ENCODE assay signal across 15 mouse cellular contexts in genomic region chr13:35212276-35212675, GRCm38 (mm10).
A peak's percentile ranks its signal among the peaks of the same experiment; 100 is the strongest.
DNase-seq lines count a peak whose midpoint lies in the region.
"Had no signal": no experiment of that assay in that cellular context is flagged by ENCODE, and none has a peak within 500 bp of the region (broad histone marks: within the 10 kb centered on the region; RNA-seq: fewer than 3 reads in every experiment).

No protein-coding gene starts in this region.

- H3K27me3 ChIP-seq in heart, embryonic 10.5 days (ENCODE audit: insufficient read depth, poor library complexity, severe bottlenecking), result no peaks in the 10 kb centered on the region
- H3K27me3 ChIP-seq: hindbrain, embryonic 13.5 days; midbrain, embryonic 15.5 days; neural tube, embryonic 13.5 days had no signal

- DNase-seq in heart, adult 18-20 months, result peak; percentile 16 to 40
- no peak for DNase-seq in heart, embryonic 10.5 days (ENCODE audit: low spot score)
- DNase-seq in testis, postnatal 14 days (ENCODE audit: low spot score), result peak; percentile 7
- no peak for DNase-seq in testis, postnatal 10 days (ENCODE audit: low spot score)
- peak; percentile 75 for DNase-seq in cerebellum, postnatal 36 days
- peak; percentile 38 for DNase-seq in heart, postnatal 4 days
- no peak for DNase-seq in thymus, postnatal 14 days
- DNase-seq in frontal cortex, postnatal 36 days (ENCODE audit: low spot score in 2 of 2), result no peak
- DNase-seq: layer of hippocampus, postnatal 36 days; lung, postnatal 14 days had no signal

- no peak overlapping the region for H3K4me3 ChIP-seq in heart, embryonic 10.5 days
- H3K4me3 ChIP-seq: erythroblast, embryonic 14.5 days; hindbrain, embryonic 13.5 days; midbrain, embryonic 15.5 days; neural tube, embryonic 13.5 days had no signal

- H3K4me1 ChIP-seq in heart, embryonic 10.5 days, result peaks cover 12% of the 10 kb centered on the region
- H3K4me1 ChIP-seq: hindbrain, embryonic 13.5 days; midbrain, embryonic 15.5 days; neural tube, embryonic 13.5 days had no signal

- 94% methylated on average over 4 of the region's 4 CpGs for WGBS in heart, embryonic 10.5 days

- no peaks in the 10 kb centered on the region for H3K9me3 ChIP-seq in heart, embryonic 10.5 days
- H3K9me3 ChIP-seq: hindbrain, embryonic 13.5 days; midbrain, embryonic 15.5 days; neural tube, embryonic 13.5 days had no signal

- no peak overlapping the region for H3K27ac ChIP-seq in heart, embryonic 10.5 days
- H3K27ac ChIP-seq: hindbrain, embryonic 13.5 days; kidney, postnatal 0 days; midbrain, embryonic 15.5 days; neural tube, embryonic 13.5 days had no signal

- no peaks in the 10 kb centered on the region for H3K36me3 ChIP-seq in heart, embryonic 10.5 days
- H3K36me3 ChIP-seq: hindbrain, embryonic 13.5 days; midbrain, embryonic 15.5 days; neural tube, embryonic 13.5 days had no signal

Comparison
In these comparisons a context has a peak if more than half of its experiments do, and no peak if none do; other contexts are left out.
1. DNase-seq: peak in heart, adult 18-20 months (2 of 2), testis, postnatal 14 days (single experiment), cerebellum, postnatal 36 days (2 of 2) and heart, postnatal 4 days (single experiment); none in heart, embryonic 10.5 days (single experiment), testis, postnatal 10 days (single experiment), thymus, postnatal 14 days (single experiment) and frontal cortex, postnatal 36 days (0 of 2).